Mouse (Mus musculus) frontal cortex, postnatal 36 days (tissue): ENCODE measurements around the gene Farp2.
"Not testable (repeated sequence)": the region's sequence is repeated elsewhere in the genome, so short reads cannot be mapped to it uniquely, and the experiment has no call there.

Experiments used
- DNase-seq, 2 experiments: peaks; one replicate each; pipeline ENCODE4 v3.0.0; 2022; ENCODE audit warnings: low spot score in 2 of 2

The Farp2 gene

GRCm38 (mm10) chr1:93511585-93512350, at the start of gene Farp2:
Gene Farp2, plus strand, starts transcription at chr1:93512079.
- peak; percentile 88 to 94 for DNase-seq

GRCm38 (mm10) chr1:93465066-93465465, 46.8 kb upstream of the Farp2 start:
- DNase-seq: no peak

DNA sequence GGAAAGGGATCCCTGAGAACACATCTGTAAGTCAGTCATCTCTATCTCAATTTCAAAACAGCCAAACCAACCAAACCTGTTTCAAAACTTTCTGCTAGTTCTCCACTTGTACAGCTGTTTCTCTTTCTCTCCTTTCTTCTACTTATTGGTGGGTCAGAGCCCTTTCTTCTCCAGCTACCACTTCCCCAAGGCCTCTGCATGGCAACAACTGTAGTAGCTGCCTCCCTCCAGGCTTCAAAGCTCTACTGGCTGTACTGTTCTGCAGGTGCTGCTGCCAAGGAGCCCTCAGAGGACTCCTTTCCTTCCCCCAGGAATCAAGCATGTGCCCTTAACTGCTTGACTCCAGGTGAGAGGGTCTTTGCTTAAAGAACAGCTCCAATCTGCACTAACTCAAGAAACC, 46.1 kb upstream of the Farp2 start:
- DNase-seq: no peak

DNA sequence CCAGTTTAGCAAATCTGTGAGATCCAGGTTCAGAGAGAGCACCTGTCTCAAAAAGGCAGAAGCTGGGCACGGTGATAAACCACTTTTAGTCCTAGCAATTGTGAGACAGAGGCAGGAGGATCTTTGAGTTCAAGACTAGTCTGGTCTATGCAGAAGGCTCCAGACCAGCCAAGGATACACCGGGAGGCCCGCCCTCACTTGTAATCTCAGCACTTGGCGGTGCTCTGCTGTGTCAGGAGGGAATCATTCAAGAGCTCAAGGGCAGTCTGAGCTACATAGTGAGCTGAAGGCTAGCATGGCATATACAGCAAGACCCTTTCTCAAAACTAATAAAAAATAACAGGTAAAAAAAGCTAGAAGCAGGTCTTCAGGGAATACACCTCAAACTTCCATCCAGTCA, 43.3 kb upstream of the Farp2 start:
- DNase-seq: no peak

- no peak for DNase-seq
Measured at GRCm38 (mm10) chr1:93475694-93476093, 36.2 kb upstream of the Farp2 start.

DNA sequence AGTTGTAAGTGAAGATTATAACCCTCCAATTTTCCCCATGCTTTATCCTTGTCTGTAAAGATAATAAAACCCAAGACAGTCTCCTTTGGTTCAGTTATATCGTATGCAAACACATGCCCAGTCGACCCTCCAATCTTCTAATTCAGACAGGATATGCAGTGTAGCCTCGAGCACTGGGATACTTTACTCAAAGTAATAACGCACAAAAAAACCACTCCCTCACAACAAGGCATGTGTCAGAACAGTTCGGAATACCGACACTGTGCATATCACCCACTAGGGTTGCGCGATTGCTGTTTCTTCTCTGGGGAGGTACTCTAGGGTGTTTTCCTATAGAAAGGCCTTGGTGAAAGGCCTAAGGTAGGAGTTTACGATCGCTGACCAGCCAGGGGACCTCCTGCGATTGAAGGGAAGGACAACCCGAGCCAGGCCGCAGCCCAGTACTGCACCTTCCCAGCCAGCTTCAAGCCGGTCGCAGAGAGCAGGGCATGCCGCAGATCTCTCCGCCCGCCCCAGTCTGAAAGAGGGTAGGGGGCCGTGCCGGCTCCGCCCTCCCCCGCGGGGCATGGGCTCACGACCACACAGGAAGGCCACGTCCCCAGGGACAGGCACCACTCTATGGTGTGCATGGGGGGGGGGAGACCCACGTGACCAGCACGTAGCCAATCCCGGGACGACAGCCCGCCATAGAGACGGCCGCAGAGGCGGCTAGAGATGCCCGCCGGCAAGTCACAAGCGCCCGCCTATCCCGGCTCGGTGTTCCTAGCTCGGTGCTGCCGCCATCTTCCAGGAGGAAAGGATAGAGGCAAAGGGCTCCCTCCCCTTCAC, 33.9 kb upstream of the Farp2 start:
- peak; percentile 98 to 99 for DNase-seq

GRCm38 (mm10) chr1:93478586-93479475, 33.0 kb upstream of the Farp2 start, which contains the start of gene Hdlbp:
Gene Hdlbp, minus strand, starts transcription at chr1:93478815.
- DNase-seq: peak; percentile 99 to 100

DNA sequence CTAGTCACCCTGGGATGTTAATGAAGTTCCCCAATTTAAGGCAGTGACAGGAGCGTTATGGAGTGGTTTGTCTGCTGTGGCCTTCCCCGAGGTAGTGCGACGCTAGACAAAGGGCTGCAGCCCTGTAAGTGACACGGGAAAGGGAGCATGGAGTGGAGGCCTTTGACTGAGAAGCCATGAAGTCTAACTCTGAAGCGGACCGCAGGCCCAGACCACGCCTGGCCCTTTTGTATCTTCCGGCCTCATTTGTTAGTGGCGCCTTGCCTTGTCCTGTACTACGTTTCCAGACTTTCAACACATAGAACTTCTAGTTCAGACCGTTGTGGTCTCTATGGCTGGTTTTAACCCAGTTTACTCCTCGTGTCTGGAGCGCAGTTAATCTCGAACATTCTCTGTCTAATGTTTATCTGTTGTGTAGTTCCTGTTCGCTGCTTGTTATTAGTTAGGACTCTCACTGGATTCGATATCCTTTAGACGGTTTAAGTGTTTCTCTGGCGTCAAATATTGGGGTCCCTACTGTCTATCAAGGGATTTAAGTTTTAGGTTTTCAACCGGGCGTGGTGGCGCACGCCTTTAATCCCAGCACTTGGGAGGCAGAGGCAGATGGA, 32.3 kb upstream of the Farp2 start:
- DNase-seq: no peak

DNA sequence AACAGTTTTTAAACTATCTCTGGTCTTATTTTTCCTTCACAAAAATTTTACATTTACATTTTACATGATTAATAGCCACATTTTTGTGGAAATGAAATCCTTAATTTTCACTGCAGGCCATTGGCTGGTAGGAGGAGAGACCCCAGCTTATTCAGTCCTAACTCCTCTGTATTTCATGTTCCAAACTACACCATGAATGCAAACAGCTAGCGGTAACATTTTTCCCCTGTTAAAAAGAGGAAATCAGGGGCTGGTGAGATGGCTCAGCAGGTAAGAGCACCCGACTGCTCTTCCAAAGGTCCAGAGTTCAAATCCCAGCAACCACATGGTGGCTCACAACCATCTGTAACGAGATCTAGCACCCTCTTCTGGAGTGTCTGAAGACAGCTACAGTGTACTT, 25.6 kb upstream of the Farp2 start:
- DNase-seq: not testable (repeated sequence)

DNA sequence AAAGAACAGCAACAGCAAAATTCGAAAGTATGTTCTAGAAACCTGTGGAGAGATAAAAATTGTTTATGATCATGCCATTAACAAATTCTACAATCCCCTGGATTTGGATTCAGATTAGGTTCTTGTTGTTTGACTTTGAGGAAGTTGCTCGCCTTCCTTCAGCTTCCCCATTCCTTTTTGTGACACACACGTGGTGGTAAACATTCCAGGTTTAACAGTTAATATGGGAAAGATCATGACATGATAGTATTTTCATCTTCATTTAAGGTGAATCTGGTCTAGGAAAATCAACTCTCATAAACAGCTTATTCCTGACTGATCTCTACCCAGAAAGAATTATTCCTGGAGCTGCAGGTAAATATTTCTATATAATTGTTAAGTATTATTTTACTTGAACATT, 16.6 kb upstream of the Farp2 start:
- no peak for DNase-seq

DNA sequence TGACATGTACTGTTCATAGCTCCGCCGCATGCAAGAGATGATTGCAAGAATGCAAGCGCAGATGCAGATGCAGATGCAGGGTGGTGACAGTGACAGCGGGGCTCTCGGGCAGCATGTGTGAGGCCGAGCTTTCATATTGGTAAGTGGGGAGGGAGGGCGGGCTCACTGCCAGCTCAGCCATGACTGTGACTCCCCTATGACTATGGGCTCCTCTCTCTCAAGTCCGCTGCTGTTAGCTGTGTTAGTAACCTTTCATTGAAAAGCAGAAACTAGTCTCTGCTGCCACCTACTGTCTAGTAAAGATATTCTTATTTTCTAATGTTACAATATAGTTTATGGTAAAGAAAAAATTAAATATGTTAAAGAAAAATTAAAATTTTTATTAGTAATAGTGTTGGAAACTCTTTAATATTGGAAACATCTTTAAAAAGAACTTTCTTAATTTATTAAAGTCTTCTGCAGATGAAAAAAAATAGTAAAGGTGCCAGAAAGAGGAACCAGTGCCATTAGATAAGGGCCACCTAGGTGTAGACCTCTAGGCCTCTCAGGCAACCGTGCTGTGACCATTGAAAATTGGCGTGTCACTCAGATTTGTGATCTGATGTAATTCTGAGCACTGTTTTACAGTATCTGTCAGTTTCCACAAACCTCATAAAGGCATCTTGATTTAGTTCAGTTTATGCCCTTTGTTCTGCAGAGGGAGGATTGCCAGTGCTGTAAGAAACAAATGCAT, 4.8 kb upstream of the Farp2 start:
- no peak for DNase-seq

DNA sequence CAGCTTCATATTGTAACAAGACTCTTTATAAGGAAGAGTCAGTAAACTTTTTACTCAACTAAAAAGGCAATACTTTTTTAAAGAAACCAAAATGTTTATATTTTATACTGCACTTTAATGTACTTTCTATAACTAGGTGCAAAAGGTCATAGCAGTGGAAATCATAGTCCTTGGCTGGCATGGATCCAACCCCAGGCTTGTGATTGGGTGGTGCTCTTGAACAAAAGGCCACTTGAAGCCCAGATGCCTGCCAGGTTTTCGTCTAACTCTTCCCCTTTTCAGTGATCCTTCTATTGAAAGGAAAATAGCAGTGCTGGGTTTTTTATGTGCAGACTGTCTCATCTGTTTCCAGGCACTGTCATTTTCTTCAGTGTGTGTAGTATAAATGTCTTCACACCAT, 3.3 kb upstream of the Farp2 start:
- not testable (repeated sequence) for DNase-seq

DNA sequence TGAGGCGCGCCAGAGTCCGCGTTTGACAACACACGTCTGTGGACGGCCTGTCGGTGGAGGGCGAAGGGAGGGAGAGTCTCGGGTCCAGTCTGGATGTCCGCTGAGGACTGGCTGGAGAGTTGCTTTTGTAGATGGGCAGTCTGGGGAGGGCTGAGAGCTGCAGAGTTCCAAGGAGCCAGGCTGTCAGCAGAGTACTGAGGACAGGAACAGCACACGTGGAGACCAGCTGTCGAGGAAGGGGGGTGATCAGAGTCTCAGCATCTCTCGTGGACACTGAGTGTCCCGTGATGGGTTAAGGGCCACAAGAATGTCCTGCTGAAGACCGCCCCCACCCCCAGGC, 442 bp downstream of the Farp2 start:
- no peak for DNase-seq

- DNase-seq: no peak
Measured at GRCm38 (mm10) chr1:93513221-93513620, 1.3 kb downstream of the Farp2 start.

- DNase-seq: no peak
Measured at GRCm38 (mm10) chr1:93521491-93521890, 9.6 kb downstream of the Farp2 start.

GRCm38 (mm10) chr1:93522325-93522724, 10.4 kb downstream of the Farp2 start:
- no peak for DNase-seq

DNA sequence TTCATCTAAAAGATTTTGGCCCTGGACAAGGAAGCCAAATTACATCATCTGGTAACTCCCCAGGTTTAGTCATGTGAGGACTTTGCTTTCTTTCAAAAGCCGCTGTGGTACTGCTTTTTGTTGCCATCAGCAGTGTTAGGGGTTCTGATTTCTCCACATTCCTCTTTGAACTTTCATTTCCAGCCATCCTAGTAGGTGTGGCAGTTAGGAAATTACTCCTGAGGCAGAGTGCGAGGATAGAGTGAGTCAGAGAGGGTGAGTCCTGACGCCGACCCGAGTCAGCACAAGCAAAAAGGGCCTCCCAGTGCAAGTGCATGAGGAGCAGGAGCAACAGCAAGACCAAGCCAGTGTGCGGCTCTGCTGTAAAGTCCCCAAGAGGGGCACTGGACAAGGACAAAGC, 17.9 kb downstream of the Farp2 start:
- no peak for DNase-seq

DNA sequence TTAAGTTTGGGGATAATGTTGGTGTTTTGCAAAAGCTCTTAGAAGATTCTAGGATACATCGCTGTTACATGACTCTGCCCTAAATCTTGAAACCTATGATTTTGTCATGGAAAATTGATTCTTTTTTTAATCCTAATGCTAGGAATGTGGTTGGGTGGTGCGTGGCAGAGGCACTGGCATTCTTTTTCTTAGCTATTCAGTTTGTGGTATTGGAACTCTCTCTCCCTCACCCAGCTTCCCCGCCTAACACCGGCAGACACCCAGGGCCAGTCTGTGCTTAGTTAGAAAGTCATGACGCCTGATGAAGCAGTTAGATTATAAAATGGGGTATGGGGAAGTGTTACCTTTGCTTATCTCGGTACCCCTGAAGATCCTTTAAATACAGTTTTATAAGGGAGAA, 25.3 kb downstream of the Farp2 start:
- no peak for DNase-seq

DNA sequence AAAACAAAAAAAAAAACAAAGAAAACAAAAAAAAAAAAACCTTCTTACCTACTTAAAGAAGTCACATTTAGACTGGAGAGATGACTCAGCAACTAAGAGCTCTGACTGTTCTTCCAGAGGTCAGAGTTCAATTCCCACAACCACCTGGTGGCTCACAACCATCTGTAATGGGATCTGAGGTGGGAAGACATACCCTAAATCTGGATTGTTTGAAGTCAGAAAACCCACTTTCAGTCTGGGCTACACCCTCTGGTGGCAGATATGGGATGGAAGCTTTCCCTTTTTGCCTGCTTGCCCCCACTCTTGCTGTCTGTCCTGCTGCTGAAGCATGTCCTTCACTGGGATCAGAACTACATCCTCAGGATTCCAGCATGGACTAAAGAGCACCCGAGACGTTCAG, 31.3 kb downstream of the Farp2 start:
- no peak for DNase-seq

GRCm38 (mm10) chr1:93547286-93547685, 35.4 kb downstream of the Farp2 start:
- no peak for DNase-seq

DNA sequence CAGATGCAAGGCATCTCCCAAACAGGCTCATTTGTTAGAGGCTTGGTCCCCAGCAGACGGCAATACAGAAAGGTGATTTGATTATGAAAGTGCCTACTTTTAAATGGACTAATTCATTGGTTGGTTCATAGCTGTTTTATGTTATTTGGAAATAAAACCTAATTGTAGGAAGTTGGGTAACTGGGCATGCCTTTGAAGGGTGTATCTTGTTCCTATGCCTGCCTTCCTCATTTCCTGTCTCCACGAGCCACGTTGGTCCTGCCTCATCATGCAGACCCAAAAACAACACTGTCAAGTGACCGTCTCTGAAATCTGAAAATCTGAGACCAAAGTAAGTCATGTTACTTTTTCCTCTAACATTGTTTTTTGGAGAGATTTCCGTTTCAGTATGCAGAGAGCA, 39.5 kb downstream of the Farp2 start:
- DNase-seq: no peak
